Mouse (Mus musculus) CH12.LX (cell line): Measurements from ENCODE around the gene Traf3ip2. TPM values are rescaled to one million over a fixed set of nuclear protein-coding genes. Genes with fewer than 3 reads are reported as not detected.

Source experiments
- DNase-seq: peaks from one replicate; pipeline ENCODE4 v3.0.0-alpha.2; 2013; ENCODE audit errors: extremely low read depth
- H3K27ac ChIP-seq: 2 replicates; pipeline ENCODE4 v1.5.1; 2012; ENCODE audit warnings: low read depth, mild to moderate bottlenecking, control low read depth, moderate library complexity; ENCODE audit not compliant: insufficient read depth
- H3K27me3 ChIP-seq: replicated peaks from 2 replicates; pipeline ENCODE3; 2012; ENCODE audit warnings: inconsistent platforms
- H3K36me3 ChIP-seq, 2 experiments: replicated peaks in 1 of 2; 2 replicates each; pipeline versions ENCODE3 to v1.6.1; 2012; ENCODE audit warnings: inconsistent platforms in 1 of 2, low read length in 1 of 2, mild to moderate bottlenecking in 1 of 2, mixed read lengths in 1 of 2, moderate library complexity in 1 of 2; ENCODE audit not compliant: control insufficient read depth in 1 of 2, insufficient read depth in 1 of 2
- H3K4me1 ChIP-seq, 2 experiments: 2 replicates each; pipeline ENCODE4 v1.6.1; 2012; ENCODE audit warnings: inconsistent platforms in 1 of 2, moderate library complexity in 1 of 2; ENCODE audit not compliant: insufficient read depth in 2 of 2, control insufficient read depth in 1 of 2
- H3K4me2 ChIP-seq: 2 replicates; pipeline ENCODE4 v1.6.1; 2012; ENCODE audit warnings: low read depth, mild to moderate bottlenecking, control low read depth; ENCODE audit not compliant: poor library complexity, insufficient read depth, severe bottlenecking
- H3K4me3 ChIP-seq, 3 experiments: fragments of 150-350 bp in 1 of 3; sonication (generic) in 1 of 3; replicated peaks in 1 of 3; 2 replicates each; pipeline versions ENCODE3 to v1.5.1; 2011 to 2012; ENCODE audit warnings: low read depth in 2 of 3, low read length in 2 of 3, mild to moderate bottlenecking in 2 of 3, moderate library complexity in 2 of 3, control low read depth in 1 of 3, improper control_type of control experiment in 1 of 3, inconsistent platforms in 1 of 3, mixed read lengths in 1 of 3; ENCODE audit not compliant: poor library complexity in 1 of 3
- H3K79me2 ChIP-seq: replicated peaks from 2 replicates; pipeline ENCODE4 v1.6.1; 2012; ENCODE audit warnings: mild to moderate bottlenecking, moderate library complexity; ENCODE audit not compliant: control insufficient read depth, poor library complexity, insufficient read depth, severe bottlenecking; ENCODE audit errors: extremely low read depth
- H3K9ac ChIP-seq: 2 replicates; pipeline ENCODE4 v1.6.1; 2012; ENCODE audit warnings: low read depth, mild to moderate bottlenecking, control low read depth, moderate library complexity; ENCODE audit not compliant: insufficient read depth
- H3K9me3 ChIP-seq: replicated peaks from 2 replicates; pipeline ENCODE3; 2012; ENCODE audit warnings: low read length, inconsistent platforms, mixed read lengths
- CHD2 ChIP-seq: IDR thresholded peaks from 2 replicates; pipeline ENCODE4 v1.6.1; 2011; ENCODE audit warnings: low read length, improper control_type of control experiment
- CTCF ChIP-seq, 2 experiments: IDR thresholded peaks in 1 of 2; conservative IDR thresholded peaks in 1 of 2; 2 replicates each; pipeline ENCODE4 v1.5.1; 2011 to 2012; ENCODE audit warnings: low read depth in 2 of 2, low read length in 2 of 2, improper control_type of control experiment in 1 of 2, inconsistent platforms in 1 of 2, mild to moderate bottlenecking in 1 of 2, moderate library complexity in 1 of 2
- ELF1 ChIP-seq: IDR thresholded peaks from 2 replicates; pipeline ENCODE4 v1.6.1; 2014; ENCODE audit warnings: low read depth, mild to moderate bottlenecking, inconsistent platforms, low read length, improper control_type of control experiment
- EP300 ChIP-seq: IDR thresholded peaks from 2 replicates; pipeline ENCODE4 v1.6.1; 2011; ENCODE audit warnings: low read length, improper control_type of control experiment
- HCFC1 ChIP-seq: IDR thresholded peaks from 2 replicates; pipeline ENCODE4 v1.6.1; 2012; ENCODE audit warnings: low read depth, mild to moderate bottlenecking, inconsistent platforms, low read length, improper control_type of control experiment
- KAT2A ChIP-seq: IDR thresholded peaks from 2 replicates; pipeline ENCODE4 v1.6.1; 2012; ENCODE audit warnings: low read length, improper control_type of control experiment, inconsistent platforms; ENCODE audit not compliant: insufficient replicate concordance
- MAFK ChIP-seq: IDR thresholded peaks from 2 replicates; pipeline ENCODE4 v1.6.1; 2011; ENCODE audit warnings: low read length, improper control_type of control experiment; ENCODE audit not compliant: insufficient replicate concordance
- MAX ChIP-seq: IDR thresholded peaks from 2 replicates; pipeline ENCODE4 v1.6.1; 2011; ENCODE audit warnings: low read length, improper control_type of control experiment
- MAZ ChIP-seq: IDR thresholded peaks from 2 replicates; pipeline ENCODE4 v1.6.1; 2012; ENCODE audit warnings: low read depth, mild to moderate bottlenecking, inconsistent platforms, low read length, improper control_type of control experiment, moderate library complexity
- NELFE ChIP-seq: IDR thresholded peaks from 2 replicates; pipeline ENCODE4 v1.6.1; 2011; ENCODE audit warnings: low read depth, low read length, improper control_type of control experiment
- RAD21 ChIP-seq: IDR thresholded peaks from 2 replicates; pipeline ENCODE4 v1.6.1; 2011; ENCODE audit warnings: low read depth, mild to moderate bottlenecking, low read length, improper control_type of control experiment, moderate library complexity
- RCOR1 ChIP-seq: conservative IDR thresholded peaks from 2 replicates; pipeline ENCODE4 v1.6.1; 2012; ENCODE audit warnings: low read depth, mild to moderate bottlenecking, inconsistent platforms, low read length, improper control_type of control experiment
- SMC3 ChIP-seq: IDR thresholded peaks from 2 replicates; pipeline ENCODE4 v1.6.1; 2011; ENCODE audit warnings: low read depth, low read length, improper control_type of control experiment
- TBP ChIP-seq: conservative IDR thresholded peaks from 2 replicates; pipeline ENCODE4 v1.6.1; 2011; ENCODE audit warnings: low read depth, low read length, improper control_type of control experiment
- UBTF ChIP-seq: IDR thresholded peaks from 2 replicates; pipeline ENCODE4 v1.6.1; 2012; ENCODE audit warnings: low read depth, mild to moderate bottlenecking, inconsistent platforms, low read length, improper control_type of control experiment, moderate library complexity
- USF2 ChIP-seq: conservative IDR thresholded peaks from 2 replicates; pipeline ENCODE4 v1.6.1; 2011; ENCODE audit warnings: low read depth, low read length, improper control_type of control experiment
- ZKSCAN1 ChIP-seq: IDR thresholded peaks from 2 replicates; pipeline ENCODE4 v1.6.1; 2012; ENCODE audit warnings: low read depth, inconsistent platforms, low read length, improper control_type of control experiment, borderline replicate concordance
- ZMIZ1 ChIP-seq: IDR thresholded peaks from 2 replicates; pipeline ENCODE4 v1.6.1; 2012; ENCODE audit warnings: low read depth, mild to moderate bottlenecking, inconsistent platforms, low read length, improper control_type of control experiment
- dilution Hi-C: fragments of 300-500 bp; cut with MboI; formaldehyde crosslinking; loops from 2 replicates; pipeline ENCODE4 v1.14.3; 2020; ENCODE audit warnings: low sequenced_read_pairs; ENCODE audit not compliant: extremely low pct_unique_long_range_greater_than_20kb, extremely low pct_ligation_motif_present
- in situ Hi-C: fragments of 300-500 bp; cut with MboI; formaldehyde crosslinking; loops from 3 replicates; pipeline ENCODE4 v1.14.3; 2019; ENCODE audit warnings: low sequenced_read_pairs, low pct_ligation_motif_present, low pct_unique_long_range_greater_than_20kb, mixed read lengths
- polyA plus RNA-seq: library from polyadenylated mRNA; unstranded; fragments of >175 nt; gene quantifications from 2 replicates; pipeline ENCODE4 v1.2.1, GENCODE M21; 2012; ENCODE audit warnings: low read depth; ENCODE audit not compliant: insufficient read length
- total RNA-seq, 2 experiments: library from RNA; depleted of rRNA; stranded (reverse); fragments of 300-350 nt in 1 of 2; fragments of >200 nt in 1 of 2; gene quantifications; 2 replicates each; pipeline ENCODE4 v1.2.3; 2012 to 2014

The Traf3ip2 gene
- total and polyA plus RNA-seq, 3 experiments: 9.2 to 23.4 (median 15.6) TPM

- TF ChIP-seq EP300 (no peak), RAD21 (no peak), ZMIZ1 (no peak), NELFE (no peak), SMC3 (no peak), MAX (no peak), CTCF (conservative IDR thresholded peaks at IDR 0.05 in 1 of 2, IDR thresholded peaks at IDR 0.05 in 1 of 2; ENCODE audit: low read depth in 2 of 2, low read length in 2 of 2) (no peak), MAZ (no peak), ZKSCAN1 (no peak), UBTF (no peak)
- no peak overlapping the region for H3K9ac ChIP-seq
- dilution Hi-C loops: no loop called here
- DNase-seq: no peak
- H3K79me2 ChIP-seq: no peaks in the 10 kb centered on the region
- H3K4me3 ChIP-seq: no peak overlapping the region
- in situ Hi-C loops: no loop called here
- H3K9me3 ChIP-seq: peaks cover 15% of the 10 kb centered on the region
- peaks cover 0 to 18% of the 10 kb centered on the region in 2 experiments; a peak in 2 of 4 replicates for H3K4me1 ChIP-seq
- H3K4me2 ChIP-seq: no peak overlapping the region
- no peaks in the 10 kb centered on the region for H3K27me3 ChIP-seq
- no peaks in the 10 kb centered on the region for H3K36me3 ChIP-seq
- H3K27ac ChIP-seq: no peak overlapping the region
Observed at GRCm38 (mm10) chr10:39597792-39598183, 14.9 kb upstream of the Traf3ip2 start.

- no peaks in the 10 kb centered on the region for H3K36me3 ChIP-seq
- no peaks in the 10 kb centered on the region for H3K27me3 ChIP-seq
- H3K9me3 ChIP-seq: peaks cover 1% of the 10 kb centered on the region
- H3K4me2 ChIP-seq: no peak overlapping the region
- dilution Hi-C loops (no loop called here), in situ Hi-C loops (no loop called here)
- DNase-seq: no peak
- H3K4me3 ChIP-seq: no peak overlapping the region
- H3K9ac ChIP-seq: no peak overlapping the region
- TF ChIP-seq MAX (no peak), MAFK (no peak), NELFE (no peak), USF2 (no peak), HCFC1 (no peak), KAT2A (no peak), EP300 (no peak)
- no peaks in the 10 kb centered on the region for H3K79me2 ChIP-seq
- peaks cover 0 to 18% of the 10 kb centered on the region in 2 experiments; a peak in 2 of 4 replicates for H3K4me1 ChIP-seq
- H3K27ac ChIP-seq: no peak overlapping the region
Observed at GRCm38 (mm10) chr10:39599601-39600000, 13.1 kb upstream of the Traf3ip2 start.

DNA sequence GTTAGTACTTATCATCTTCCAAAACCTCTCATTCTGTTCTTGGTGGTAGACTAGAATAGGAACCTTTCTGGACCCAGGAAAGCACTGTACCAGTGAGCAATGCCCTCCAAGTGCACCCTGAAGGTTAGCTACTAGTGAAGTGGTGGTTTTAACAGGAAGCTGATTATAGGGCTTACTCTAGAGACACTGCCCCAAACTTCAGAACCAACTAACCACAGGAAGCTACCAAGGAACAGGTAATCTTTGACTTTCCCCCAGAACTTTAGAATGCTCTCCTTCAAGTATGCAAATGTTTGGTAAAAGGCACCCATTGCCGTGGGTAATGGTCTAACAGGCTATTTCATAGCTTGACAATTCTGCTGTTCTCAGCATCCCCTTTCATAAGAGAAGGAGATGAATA lies 12.6 kb upstream of the Traf3ip2 start:
- in situ Hi-C loops (no loop called here), dilution Hi-C loops (no loop called here)
- Histone ChIP-seq H3K4me3 (no peak overlapping the region), H3K4me2 (no peak overlapping the region), H3K9me3 (no peaks in the 10 kb centered on the region), H3K79me2 (no peaks in the 10 kb centered on the region), H3K36me3 (no peaks in the 10 kb centered on the region), H3K9ac (no peak overlapping the region), H3K27me3 (no peaks in the 10 kb centered on the region), H3K27ac (no peak overlapping the region), H3K4me1 (peaks cover 0 to 18% of the 10 kb centered on the region in 2 experiments; a peak in 2 of 4 replicates)
- no peak for DNase-seq
- no peak for TF ChIP-seq CHD2
- TF ChIP-seq HCFC1: no peak
- no peak for TF ChIP-seq ELF1
- TF ChIP-seq TBP: no peak
- no peak for TF ChIP-seq UBTF
- no peak for TF ChIP-seq RCOR1
